Mouse (Mus musculus) neural tube, embryonic 13.5 days (tissue): ENCODE measurements at regions not wholly inside any gene's neighbourhood (a gene's known extent, or its start where the extent isn't known, plus 50 kb on each side); places are given as distances from the start of the nearest gene placed in this dataset.
"Not testable (repeated sequence)": the region's sequence is repeated elsewhere in the genome, so short reads cannot be mapped to it uniquely, and the experiment has no call there.

Experiments
- ATAC-seq: fragments of 200-750 bp; cut with Nextera tagmentation; 2 replicates; pipeline ENCODE4 v1.8.0; 2017; ENCODE audit warnings: low read depth, mild to moderate bottlenecking, moderate TSS enrichment, moderate library complexity
- H3K27ac ChIP-seq: fragments of 300-500 bp; sonication (generic); replicated peaks from 2 replicates; pipeline ENCODE4 v1.5.1; 2015; ENCODE audit warnings: moderate library complexity, mild to moderate bottlenecking, inconsistent platforms
- H3K27me3 ChIP-seq: fragments of 300-500 bp; sonication (generic); 2 replicates; pipeline ENCODE4 v1.6.1; 2015; ENCODE audit warnings: mild to moderate bottlenecking, inconsistent platforms
- H3K36me3 ChIP-seq: fragments of 300-500 bp; sonication (generic); 2 replicates; pipeline ENCODE4 v1.6.1; 2015; ENCODE audit warnings: mild to moderate bottlenecking, inconsistent platforms
- H3K4me1 ChIP-seq: fragments of 300-500 bp; sonication (generic); replicated peaks from 2 replicates; pipeline ENCODE4 v1.6.1; 2015; ENCODE audit warnings: inconsistent platforms
- H3K4me2 ChIP-seq: fragments of 300-500 bp; sonication (generic); 2 replicates; pipeline ENCODE4 v1.6.1; 2015; ENCODE audit warnings: inconsistent platforms, mild to moderate bottlenecking, moderate library complexity
- H3K4me3 ChIP-seq: fragments of 300-500 bp; sonication (generic); 2 replicates; pipeline ENCODE4 v1.5.1; 2015; ENCODE audit warnings: mild to moderate bottlenecking, inconsistent platforms
- H3K9ac ChIP-seq: fragments of 300-500 bp; sonication (generic); 2 replicates; pipeline ENCODE4 v1.6.1; 2015; ENCODE audit warnings: moderate library complexity, mild to moderate bottlenecking, inconsistent platforms
- H3K9me3 ChIP-seq: fragments of 300-500 bp; sonication (generic); 2 replicates; pipeline ENCODE4 v1.6.1; 2016; ENCODE audit warnings: inconsistent platforms
- WGBS: fragments of 180-500 bp; shearing (Covaris S2); methylation state at CpG from one replicate; pipeline ENCODE4 v1.1.7; 2015; 5-methylcytosine and 5-hydroxymethylcytosine counted together

GRCm38 (mm10) chr6:50835997-50836625 lies 181.9 kb upstream of the Npvf start:
- WGBS: 87% methylated on average over 6 of the region's 6 CpGs
- no peaks in the 10 kb centered on the region for H3K9me3 ChIP-seq
- H3K9ac ChIP-seq: no peak overlapping the region
- H3K36me3 ChIP-seq: no peaks in the 10 kb centered on the region
- no peak overlapping the region for H3K27ac ChIP-seq
- no peaks in the 10 kb centered on the region for H3K4me1 ChIP-seq
- no peak for ATAC-seq
- H3K4me3 ChIP-seq: no peak overlapping the region
- no peak overlapping the region for H3K4me2 ChIP-seq
- H3K27me3 ChIP-seq: no peaks in the 10 kb centered on the region

GRCm38 (mm10) chr6:50840826-50841225 lies 186.6 kb upstream of the Npvf start:
- no peaks in the 10 kb centered on the region for H3K4me1 ChIP-seq
- no peak overlapping the region for H3K27ac ChIP-seq
- no peaks in the 10 kb centered on the region for H3K36me3 ChIP-seq
- H3K9me3 ChIP-seq: no peaks in the 10 kb centered on the region
- ATAC-seq: no peak
- no peaks in the 10 kb centered on the region for H3K27me3 ChIP-seq
- WGBS: 71% methylated on average over 9 of the region's 9 CpGs
- H3K4me3 ChIP-seq: no peak overlapping the region
- H3K9ac ChIP-seq: no peak overlapping the region
- no peak overlapping the region for H3K4me2 ChIP-seq

GRCm38 (mm10) chr6:50845246-50845645 lies 191.0 kb upstream of the Npvf start:
- H3K9ac ChIP-seq, H3K27ac ChIP-seq, H3K9me3 ChIP-seq, H3K4me3 ChIP-seq, H3K36me3 ChIP-seq, H3K27me3 ChIP-seq, ATAC-seq, H3K4me2 ChIP-seq: not testable (repeated sequence)
- WGBS: 92% methylated on average over 2 of the region's 2 CpGs
- peaks cover 15% of the 10 kb centered on the region for H3K4me1 ChIP-seq

GRCm38 (mm10) chr6:50846740-50847516 lies 192.7 kb upstream of the Npvf start:
- H3K27me3 ChIP-seq: no peaks in the 10 kb centered on the region
- H3K4me3 ChIP-seq: no peak overlapping the region
- no peaks in the 10 kb centered on the region for H3K9me3 ChIP-seq
- no peaks in the 10 kb centered on the region for H3K36me3 ChIP-seq
- ATAC-seq: no peak
- peak overlapping the region; percentile 71 for H3K27ac ChIP-seq
- H3K9ac ChIP-seq: no peak overlapping the region
- H3K4me1 ChIP-seq: peaks cover 15% of the 10 kb centered on the region
- H3K4me2 ChIP-seq: peak overlapping the region; percentile 9; the same call in 1 of the 2 replicates
- WGBS: 44% methylated on average over 18 of the region's 18 CpGs

- ATAC-seq: no peak
- Histone ChIP-seq H3K9ac (no peak overlapping the region), H3K4me1 (peaks cover 15% of the 10 kb centered on the region), H3K9me3 (no peaks in the 10 kb centered on the region), H3K4me2 (no peak overlapping the region), H3K4me3 (no peak overlapping the region), H3K27ac (no peak overlapping the region; the same call in 1 of the 2 replicates), H3K36me3 (no peaks in the 10 kb centered on the region), H3K27me3 (no peaks in the 10 kb centered on the region)
- 86% methylated on average over 7 of the region's 7 CpGs for WGBS
Measured at GRCm38 (mm10) chr6:50847548-50847947, 193.3 kb upstream of the Npvf start.

- H3K4me1 ChIP-seq: no peaks in the 10 kb centered on the region
- no peak overlapping the region for H3K4me3 ChIP-seq
- no peaks in the 10 kb centered on the region for H3K27me3 ChIP-seq
- H3K9ac ChIP-seq: no peak overlapping the region
- WGBS: 81% methylated on average over 4 of the region's 4 CpGs
- no peak overlapping the region for H3K27ac ChIP-seq
- H3K36me3 ChIP-seq: no peaks in the 10 kb centered on the region
- ATAC-seq: no peak
- H3K4me2 ChIP-seq: no peak overlapping the region
- H3K9me3 ChIP-seq: no peaks in the 10 kb centered on the region
Measured at GRCm38 (mm10) chr6:50859162-50859561, 204.9 kb upstream of the Npvf start.

GRCm38 (mm10) chr6:50877991-50878390 lies 223.8 kb upstream of the Npvf start:
- Histone ChIP-seq H3K9me3 (no peaks in the 10 kb centered on the region), H3K4me2 (no peak overlapping the region), H3K4me1 (peaks cover 10% of the 10 kb centered on the region; the same call in 1 of the 2 replicates), H3K27ac (no peak overlapping the region), H3K27me3 (no peaks in the 10 kb centered on the region), H3K4me3 (no peak overlapping the region), H3K9ac (no peak overlapping the region), H3K36me3 (no peaks in the 10 kb centered on the region)
- ATAC-seq: no peak
- 93% methylated on average over 5 of the region's 5 CpGs for WGBS

GRCm38 (mm10) chr6:50882298-50882697 lies 228.1 kb upstream of the Npvf start:
- peaks cover 10% of the 10 kb centered on the region; the same call in 1 of the 2 replicates for H3K4me1 ChIP-seq
- no peaks in the 10 kb centered on the region for H3K36me3 ChIP-seq
- H3K4me2 ChIP-seq: no peak overlapping the region
- WGBS: 65% methylated on average over 3 of the region's 3 CpGs
- no peak for ATAC-seq
- no peak overlapping the region for H3K27ac ChIP-seq
- H3K27me3 ChIP-seq: no peaks in the 10 kb centered on the region
- H3K9ac ChIP-seq: no peak overlapping the region
- no peaks in the 10 kb centered on the region for H3K9me3 ChIP-seq
- no peak overlapping the region for H3K4me3 ChIP-seq

- 75% methylated on average over 4 of the region's 4 CpGs for WGBS
- Histone ChIP-seq H3K36me3 (no peaks in the 10 kb centered on the region), H3K4me3 (no peak overlapping the region), H3K27me3 (no peaks in the 10 kb centered on the region), H3K27ac (no peak overlapping the region), H3K4me1 (peaks cover 10% of the 10 kb centered on the region; the same call in 1 of the 2 replicates), H3K9me3 (no peaks in the 10 kb centered on the region), H3K9ac (no peak overlapping the region), H3K4me2 (no peak overlapping the region)
- no peak for ATAC-seq
Measured at GRCm38 (mm10) chr6:50882759-50883158, 228.5 kb upstream of the Npvf start.

GRCm38 (mm10) chr6:50885031-50885430 lies 230.8 kb upstream of the Npvf start:
- ATAC-seq: no peak
- no peaks in the 10 kb centered on the region for H3K36me3 ChIP-seq
- no peak overlapping the region for H3K4me3 ChIP-seq
- 87% methylated on average over 4 of the region's 4 CpGs for WGBS
- no peak overlapping the region for H3K27ac ChIP-seq
- peaks cover 30% of the 10 kb centered on the region for H3K4me1 ChIP-seq
- H3K9me3 ChIP-seq: no peaks in the 10 kb centered on the region
- no peak overlapping the region for H3K9ac ChIP-seq
- H3K4me2 ChIP-seq: no peak overlapping the region
- no peaks in the 10 kb centered on the region for H3K27me3 ChIP-seq

- H3K27me3 ChIP-seq: no peaks in the 10 kb centered on the region
- no peak overlapping the region for H3K4me2 ChIP-seq
- H3K27ac ChIP-seq: no peak overlapping the region
- 89% methylated on average over 8 of the region's 8 CpGs for WGBS
- H3K4me3 ChIP-seq: no peak overlapping the region
- H3K9me3 ChIP-seq: no peaks in the 10 kb centered on the region
- H3K4me1 ChIP-seq: peaks cover 33% of the 10 kb centered on the region
- no peak for ATAC-seq
- H3K36me3 ChIP-seq: no peaks in the 10 kb centered on the region
- no peak overlapping the region for H3K9ac ChIP-seq
Measured at GRCm38 (mm10) chr6:50885771-50886360, 231.6 kb upstream of the Npvf start.

- H3K27ac ChIP-seq: peak overlapping the region; percentile 93
- H3K9me3 ChIP-seq: no peaks in the 10 kb centered on the region
- 4% methylated on average over 25 of the region's 25 CpGs for WGBS
- H3K27me3 ChIP-seq: no peaks in the 10 kb centered on the region
- H3K9ac ChIP-seq: peak overlapping the region; percentile 46
- H3K4me2 ChIP-seq: peak overlapping the region; percentile 37
- peak; percentile 86 for ATAC-seq
- H3K36me3 ChIP-seq: no peaks in the 10 kb centered on the region
- H3K4me1 ChIP-seq: peaks cover 55% of the 10 kb centered on the region
- H3K4me3 ChIP-seq: peak overlapping the region; percentile 3; the same call in 1 of the 2 replicates
Measured at GRCm38 (mm10) chr6:50890370-50891204, 236.3 kb upstream of the Npvf start.
